Mouse (Mus musculus) gastrocnemius, adult 18-20 months (tissue): ENCODE results near the gene Pld3. TPM values are rescaled to one million over a fixed set of nuclear protein-coding genes. Genes with fewer than 3 reads are reported as not detected.
A peak's percentile ranks its signal among the peaks of the same experiment; 100 is the strongest.
"Not testable (repeated sequence)": the region's sequence is repeated elsewhere in the genome, so short reads cannot be mapped to it uniquely, and the experiment has no call there.

Experiments
- DNase-seq: peaks from one replicate; pipeline ENCODE4 v3.0.0; 2021; ENCODE audit warnings: low spot score
- total RNA-seq, 2 experiments: library from RNA; stranded (reverse); gene quantifications; 2 replicates each; pipeline ENCODE4 v1.2.3; 2021

Gene Pld3
- total RNA-seq, 2 experiments from 2014 or later, result 15.1 to 16.1 TPM

GRCm38 (mm10) chr7:27526039-27526827 lies 26.8 kb downstream of the Pld3 start:
- peak; percentile 76 for DNase-seq

GRCm38 (mm10) chr7:27523805-27524204 lies 29.2 kb downstream of the Pld3 start:
- no peak for DNase-seq

- DNase-seq, result no peak
Observed at GRCm38 (mm10) chr7:27522967-27523366, 30.1 kb downstream of the Pld3 start, which contains the start of gene Hipk4. Gene Hipk4 (plus strand): TSS chr7:27523267.

- DNase-seq, result no peak
Observed at GRCm38 (mm10) chr7:27520599-27520998, 32.4 kb downstream of the Pld3 start.

- no peak for DNase-seq
Observed at GRCm38 (mm10) chr7:27520104-27520503, 32.9 kb downstream of the Pld3 start.

GRCm38 (mm10) chr7:27518314-27518713 lies 34.7 kb downstream of the Pld3 start:
- no peak for DNase-seq

- no peak for DNase-seq
Observed at GRCm38 (mm10) chr7:27514961-27515360, 38.1 kb downstream of the Pld3 start.

GRCm38 (mm10) chr7:27510809-27511208 lies 42.2 kb downstream of the Pld3 start:
- DNase-seq, result no peak

GRCm38 (mm10) chr7:27508648-27509005 lies 44.4 kb downstream of the Pld3 start:
- DNase-seq, result peak; percentile 62

- DNase-seq, result peak; percentile 98
Observed at GRCm38 (mm10) chr7:27507711-27508647, 45.0 kb downstream of the Pld3 start.

- no peak for DNase-seq
Observed at GRCm38 (mm10) chr7:27506765-27507370, 46.1 kb downstream of the Pld3 start.

GRCm38 (mm10) chr7:27501620-27502019 lies 51.4 kb downstream of the Pld3 start:
- peak; percentile 84 for DNase-seq

- DNase-seq, result no peak
Observed at GRCm38 (mm10) chr7:27499036-27499435, 54.0 kb downstream of the Pld3 start, which contains the start of gene Prx. Gene Prx (plus strand): TSS chr7:27499324.

- not testable (repeated sequence) for DNase-seq
Observed at GRCm38 (mm10) chr7:27494659-27495367, 58.2 kb downstream of the Pld3 start.

- no peak for DNase-seq
Observed at GRCm38 (mm10) chr7:27493450-27493849, 59.6 kb downstream of the Pld3 start.

- DNase-seq, result no peak
Observed at GRCm38 (mm10) chr7:27493022-27493421, 60.0 kb downstream of the Pld3 start.

GRCm38 (mm10) chr7:27491856-27492255 lies 61.2 kb downstream of the Pld3 start:
- no peak for DNase-seq

GRCm38 (mm10) chr7:27490543-27491329 lies 62.3 kb downstream of the Pld3 start:
- DNase-seq, result peak; percentile 94

GRCm38 (mm10) chr7:27490227-27490542 lies 62.8 kb downstream of the Pld3 start:
- no peak for DNase-seq

- no peak for DNase-seq
Observed at GRCm38 (mm10) chr7:27489270-27489869, 63.6 kb downstream of the Pld3 start.
